Comparison of ENCODE assay signal across 8 mouse cellular contexts in the genomic region with DNA sequence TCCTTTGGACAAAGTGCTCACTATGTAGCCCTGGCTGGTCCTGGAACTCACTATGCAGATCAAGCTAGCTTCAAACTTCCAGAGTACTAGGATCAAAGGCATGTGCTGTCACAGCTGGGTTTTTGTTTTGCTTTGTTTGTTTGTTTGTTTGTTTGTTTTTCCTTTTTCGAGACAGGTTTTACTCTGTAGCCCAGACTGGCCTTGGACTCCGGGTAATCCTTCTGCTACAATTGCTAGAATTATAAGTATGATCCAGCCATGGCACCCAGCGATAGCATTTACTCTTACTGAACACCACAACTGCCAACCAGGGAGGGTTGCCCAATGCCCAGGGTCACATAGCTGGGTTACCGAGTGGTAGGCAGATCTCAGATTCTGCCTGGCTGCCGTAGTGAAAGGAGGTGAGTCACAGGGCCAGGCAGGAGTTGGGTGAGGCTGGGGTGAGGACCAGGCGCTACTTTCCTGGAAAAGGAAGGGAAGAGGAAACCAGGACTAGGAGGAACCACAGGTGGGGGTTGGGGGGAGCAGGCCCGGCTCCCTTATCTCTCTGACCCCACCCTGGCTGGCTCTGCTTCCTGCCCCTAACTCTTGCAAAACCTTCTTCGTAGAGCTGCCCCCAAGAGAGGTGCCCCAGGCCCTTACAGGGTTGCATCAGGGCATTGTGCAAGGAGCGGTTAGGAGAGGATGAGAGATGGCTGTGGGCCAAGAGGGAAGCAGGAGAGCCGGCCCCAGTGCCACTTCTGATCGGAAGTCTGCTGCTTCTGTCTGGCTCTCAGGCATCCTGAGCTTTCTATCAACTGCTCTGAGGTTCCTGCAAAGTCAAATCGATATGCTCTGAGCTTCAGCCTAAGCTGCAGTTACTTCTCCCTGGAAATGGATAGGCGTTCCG. TPM values are rescaled to one million over a fixed set of nuclear protein-coding genes. Genes with fewer than 3 reads are reported as not detected.
A peak's percentile ranks its signal among the peaks of the same experiment; 100 is the strongest.
DNase-seq lines count a peak whose midpoint lies in the region; ATAC-seq lines count a peak whose summit lies in the region.

No protein-coding gene starts in this region.

- peak overlapping the region; percentile 80 for H3K27ac ChIP-seq in intestine, embryonic 14.5 days (ENCODE audit: low read depth)
- peak overlapping the region; percentile 79 for H3K27ac ChIP-seq in liver, embryonic 15.5 days (replicated peaks)
- 0 out of 2 replicates have a peak overlapping the region, but pooled peaks have one; percentile 18 for H3K27ac ChIP-seq in neural tube, embryonic 12.5 days

- ATAC-seq in intestine, embryonic 14.5 days (replicated peaks; ENCODE audit: low FRiP score, low TSS enrichment, low read depth), result peak; percentile 41; the same call in 1 of the 2 replicates
- peak; percentile 8; the same call in 1 of the 2 replicates for ATAC-seq in liver, embryonic 15.5 days (ENCODE audit: insufficient read depth)
- peak; percentile 31; the same call in 1 of the 2 replicates for ATAC-seq in neural tube, embryonic 12.5 days (ENCODE audit: low FRiP score, low read depth)

- 0 out of 2 replicates have a peak, but pooled peaks cover 3% of the 10 kb centered on the region for H3K36me3 ChIP-seq in intestine, embryonic 14.5 days (ENCODE audit: control insufficient read depth, insufficient read depth, low read length)
- H3K36me3 ChIP-seq in liver, embryonic 15.5 days (replicated peaks), result no peaks in the 10 kb centered on the region
- no peaks in the 10 kb centered on the region for H3K36me3 ChIP-seq in neural tube, embryonic 12.5 days

- no peaks in the 10 kb centered on the region for H3K9me3 ChIP-seq in intestine, embryonic 14.5 days (ENCODE audit: control insufficient read depth, low read length)
- H3K9me3 ChIP-seq in liver, embryonic 15.5 days (replicated peaks), result no peaks in the 10 kb centered on the region
- no peaks in the 10 kb centered on the region for H3K9me3 ChIP-seq in neural tube, embryonic 12.5 days

- no peaks in the 10 kb centered on the region for H3K27me3 ChIP-seq in intestine, embryonic 14.5 days (replicated peaks; ENCODE audit: control insufficient read depth, insufficient read depth, low read length)
- peaks cover 6% of the 10 kb centered on the region for H3K27me3 ChIP-seq in liver, embryonic 15.5 days
- no peaks in the 10 kb centered on the region for H3K27me3 ChIP-seq in neural tube, embryonic 12.5 days (replicated peaks)

- no peak overlapping the region for H3K4me3 ChIP-seq in intestine, embryonic 14.5 days (ENCODE audit: low read depth, low read length)
- H3K4me3 ChIP-seq in liver, embryonic 15.5 days (replicated peaks), result no peak overlapping the region
- H3K4me3 ChIP-seq in neural tube, embryonic 12.5 days, result no peak overlapping the region

- peak; percentile 98 for DNase-seq in heart, adult 11 months
- no peak for DNase-seq in heart, adult 8-10 months (ENCODE audit: low spot score)
- DNase-seq in adrenal gland, adult 2 months, result peak; percentile 90
- peak; percentile 42 for DNase-seq in gastrocnemius, postnatal 10 days
- peak; percentile 75 for DNase-seq in intestine, embryonic 14.5 days (ENCODE audit: low spot score)
- DNase-seq in frontal cortex, postnatal 14 days (ENCODE audit: low spot score in 2 of 2), result no peak

- H3K4me1 ChIP-seq in intestine, embryonic 14.5 days (replicated peaks; ENCODE audit: control insufficient read depth, insufficient read depth, low read length), result peaks cover 40% of the 10 kb centered on the region
- H3K4me1 ChIP-seq in liver, embryonic 15.5 days (replicated peaks), result peaks cover 68% of the 10 kb centered on the region
- peaks cover 47% of the 10 kb centered on the region for H3K4me1 ChIP-seq in neural tube, embryonic 12.5 days

- no peak overlapping the region for H3K9ac ChIP-seq in intestine, embryonic 14.5 days (ENCODE audit: low read length)
- H3K9ac ChIP-seq in liver, embryonic 15.5 days, result 0 out of 2 replicates have a peak overlapping the region, but pooled peaks have one; percentile 1
- H3K9ac ChIP-seq in neural tube, embryonic 12.5 days, result peak overlapping the region; percentile 49; the same call in 1 of the 2 replicates

- peak overlapping the region; percentile 44 for H3K4me2 ChIP-seq in intestine, embryonic 14.5 days (ENCODE audit: low read length)
- peak overlapping the region; percentile 42 for H3K4me2 ChIP-seq in liver, embryonic 15.5 days
- peak overlapping the region; percentile 40 for H3K4me2 ChIP-seq in neural tube, embryonic 12.5 days (replicated peaks)

- 25% methylated on average over 14 of the region's 14 CpGs for WGBS in intestine, embryonic 14.5 days
- WGBS in liver, embryonic 15.5 days (ENCODE audit: insufficient replicate concordance), result 5% methylated on average over 14 of the region's 14 CpGs
- 56% methylated on average over 14 of the region's 14 CpGs for WGBS in neural tube, embryonic 12.5 days

RNA-seq across cellular contexts. Expression of gene Id1, which starts 5.3 kb away (rescaled TPM):
- 10 to 100 TPM; 43.3 to 63.6 (median 58.4) TPM for total RNA-seq in heart, adult 8-10 months (2022)
- total RNA-seq in adrenal gland, adult 2 months (2021), result 10 to 100 TPM; 41.5 to 67.3 TPM
- 186 and 275 TPM in 2 replicates for polyA plus RNA-seq in adrenal gland, adult 2 months (2012; rRNA removed)
- total RNA-seq in gastrocnemius, postnatal 10 days (2021), result 10 to 100 TPM; 17.6 to 21.1 TPM
- polyA plus RNA-seq in intestine, embryonic 14.5 days (2014; fragmentation: Nextera tagmentation; extraction: Ambion mirVana), result 101 and 109 TPM in 2 replicates
- polyA plus RNA-seq in liver, embryonic 15.5 days (2015; fragmentation: Nextera tagmentation; extraction: Ambion mirVana), result 20.5 and 20.9 TPM in 2 replicates
- 103 and 107 TPM in 2 replicates for polyA plus RNA-seq in neural tube, embryonic 12.5 days (2016; fragmentation: Nextera tagmentation; extraction: Ambion mirVana)

RNA-seq across cellular contexts. Expression of gene Cox4i2, which starts 12.6 kb away (rescaled TPM):
- total RNA-seq in heart, adult 8-10 months (2022), result 10 to 100 TPM; 10.3 to 16.2 (median 12.4) TPM
- total RNA-seq in adrenal gland, adult 2 months (2021), result 1 to 10 TPM; 1.4 to 3.4 TPM
- 3.9 and 4.4 TPM in 2 replicates for polyA plus RNA-seq in adrenal gland, adult 2 months (2012; rRNA removed)
- total RNA-seq in gastrocnemius, postnatal 10 days (2021), result 1 to 10 TPM; 5.6 to 6.9 TPM
- 11.0 and 13.1 TPM in 2 replicates for polyA plus RNA-seq in intestine, embryonic 14.5 days (2014; fragmentation: Nextera tagmentation; extraction: Ambion mirVana)
- 1.0 and 1.1 TPM in 2 replicates for polyA plus RNA-seq in liver, embryonic 15.5 days (2015; fragmentation: Nextera tagmentation; extraction: Ambion mirVana)
- polyA plus RNA-seq in neural tube, embryonic 12.5 days (2016; fragmentation: Nextera tagmentation; extraction: Ambion mirVana), result 3.7 and 4.4 TPM in 2 replicates

RNA-seq across cellular contexts. Expression of gene Mcts2, which starts 54.6 kb away (rescaled TPM):
- total RNA-seq in heart, adult 8-10 months (2022), result 10 to 100 TPM; 15.0 to 19.6 (median 16.6) TPM
- 10 to 100 TPM; 26.7 to 32.9 TPM for total RNA-seq in adrenal gland, adult 2 months (2021)
- 1.9 and 2.3 TPM in 2 replicates for polyA plus RNA-seq in adrenal gland, adult 2 months (2012; rRNA removed)
- total RNA-seq in gastrocnemius, postnatal 10 days (2021), result 10 to 100 TPM; 12.5 to 19.3 TPM
- polyA plus RNA-seq in intestine, embryonic 14.5 days (2014; fragmentation: Nextera tagmentation; extraction: Ambion mirVana), result 32.8 and 34.0 TPM in 2 replicates
- 12.1 and 12.4 TPM in 2 replicates for polyA plus RNA-seq in liver, embryonic 15.5 days (2015; fragmentation: Nextera tagmentation; extraction: Ambion mirVana)
- polyA plus RNA-seq in neural tube, embryonic 12.5 days (2016; fragmentation: Nextera tagmentation; extraction: Ambion mirVana), result 42.8 and 47.7 TPM in 2 replicates

Comparison
In these comparisons a context has a peak if more than half of its experiments do, and no peak if none do; other contexts are left out.
1. DNase-seq: peak in heart, adult 11 months (single experiment), adrenal gland, adult 2 months (single experiment), gastrocnemius, postnatal 10 days (single experiment) and intestine, embryonic 14.5 days (single experiment); none in heart, adult 8-10 months (single experiment) and frontal cortex, postnatal 14 days (0 of 2).
2. H3K27ac ChIP-seq: peak in every context shown above with its lines; median percentile 80 in intestine, embryonic 14.5 days; 79 in liver, embryonic 15.5 days; 18 in neural tube, embryonic 12.5 days.
3. Peak in every context shown above with its lines, with median percentiles within 50 percentile points of each other: ATAC-seq and H3K4me2 ChIP-seq.